Comparison of ENCODE assay signal across 8 mouse cellular contexts in the genomic region with DNA sequence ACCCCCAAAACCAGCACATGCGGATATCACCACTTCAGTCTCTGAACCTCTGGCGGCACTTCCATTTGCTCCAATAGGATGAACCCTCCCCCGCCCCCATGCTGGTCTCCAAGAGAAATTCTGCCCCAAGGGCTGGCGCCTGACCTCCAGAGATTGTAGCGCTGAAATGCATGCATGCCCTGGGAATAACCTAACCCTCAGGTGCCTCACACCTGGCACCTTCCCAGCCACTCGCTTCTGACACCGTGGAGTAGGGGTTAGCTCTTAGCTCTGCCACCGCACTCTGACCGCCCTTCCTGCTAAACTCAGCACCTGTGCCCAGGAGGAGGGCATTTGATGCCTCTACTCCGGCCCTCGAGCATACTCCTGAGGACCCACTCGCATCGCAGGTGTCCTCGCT. TPM values are rescaled to one million over a fixed set of nuclear protein-coding genes. Genes with fewer than 3 reads are reported as not detected.
DNase-seq lines count a peak whose midpoint lies in the region; ATAC-seq and TF ChIP-seq lines count a peak whose summit lies in the region.

No protein-coding gene starts in this region.

- peaks cover 43% of the 10 kb centered on the region for H3K27me3 ChIP-seq in heart, embryonic 10.5 days (ENCODE audit: insufficient read depth, poor library complexity, severe bottlenecking)
- H3K27me3 ChIP-seq in ES-Bruce4 (ENCODE audit: control insufficient read depth, insufficient read depth, low read length, poor library complexity, severe bottlenecking), result no peaks in the 10 kb centered on the region
- H3K27me3 ChIP-seq in liver, embryonic 16.5 days (ENCODE audit: control insufficient read depth, insufficient read depth, low read depth, low read length), result peaks cover 26% of the 10 kb centered on the region

- 0 out of 2 replicates have a peak overlapping the region, but pooled peaks have one; percentile 36 for H3K27ac ChIP-seq in heart, embryonic 10.5 days
- no peak overlapping the region for H3K27ac ChIP-seq in ES-Bruce4 (ENCODE audit: insufficient read depth, low read length)
- H3K27ac ChIP-seq in liver, embryonic 16.5 days (ENCODE audit: low read length), result 0 out of 2 replicates have a peak overlapping the region, but pooled peaks have one; percentile 25

- peaks cover 25% of the 10 kb centered on the region for H3K4me1 ChIP-seq in heart, embryonic 10.5 days
- H3K4me1 ChIP-seq in ES-Bruce4 (ENCODE audit: control insufficient read depth, insufficient read depth, low read length), result peaks cover 3% of the 10 kb centered on the region
- peaks cover 6% of the 10 kb centered on the region for H3K4me1 ChIP-seq in liver, embryonic 16.5 days (ENCODE audit: control insufficient read depth, low read depth, low read length)

- TF ChIP-seq EP300 in ES-Bruce4 (IDR thresholded peaks at IDR 0.05; ENCODE audit: insufficient read depth, low read depth, low read length), result 0 out of 2 replicates have a peak, but pooled peaks have one; percentile 4

- peak overlapping the region; percentile 81 for H3K4me2 ChIP-seq in liver, embryonic 16.5 days (ENCODE audit: low read depth, low read length)

- H3K36me3 ChIP-seq in heart, embryonic 10.5 days, result no peaks in the 10 kb centered on the region
- H3K36me3 ChIP-seq in ES-Bruce4 (ENCODE audit: control insufficient read depth, insufficient read depth, low read length, poor library complexity, severe bottlenecking), result no peaks in the 10 kb centered on the region
- no peaks in the 10 kb centered on the region for H3K36me3 ChIP-seq in liver, embryonic 16.5 days (ENCODE audit: control insufficient read depth, insufficient read depth)

- no peak for TF ChIP-seq CTCF in ES-Bruce4 (IDR thresholded peaks at IDR 0.05; ENCODE audit: low read depth, low read length)

- WGBS in heart, embryonic 10.5 days, result under 1% methylated on average over 14 of the region's 14 CpGs
- WGBS in liver, embryonic 16.5 days (ENCODE audit: insufficient replicate concordance), result 5% methylated on average over 14 of the region's 14 CpGs

- peak overlapping the region; percentile 67 for H3K9ac ChIP-seq in ES-Bruce4 (ENCODE audit: low read depth, poor library complexity, severe bottlenecking)
- peak overlapping the region; percentile 60 for H3K9ac ChIP-seq in liver, embryonic 16.5 days (ENCODE audit: low read depth, low read length)

- DNase-seq in heart, embryonic 10.5 days (ENCODE audit: low spot score), result no peak
- DNase-seq in heart, postnatal 36 days, result no peak
- no peak for DNase-seq in cerebellum, postnatal 25 days
- DNase-seq in adrenal gland, postnatal 14 days, result no peak
- no peak for DNase-seq in retina, postnatal 1 day

- intact Hi-C loops in heart, postnatal 36 days (cut with DNase I), result no loop called here

- no peak for TF ChIP-seq POLR2A in ES-Bruce4 (IDR thresholded peaks at IDR 0.05; ENCODE audit: insufficient read depth, low read length)

- H3K4me3 ChIP-seq in heart, embryonic 10.5 days, result peak overlapping the region; percentile 64
- H3K4me3 ChIP-seq in ES-Bruce4 (ENCODE audit: low read depth, low read length), result peak overlapping the region; percentile 99
- H3K4me3 ChIP-seq in liver, embryonic 16.5 days (ENCODE audit: low read depth, low read length), result peak overlapping the region; percentile 62

- no peaks in the 10 kb centered on the region for H3K9me3 ChIP-seq in heart, embryonic 10.5 days
- H3K9me3 ChIP-seq in ES-Bruce4 (replicated peaks; ENCODE audit: control insufficient read depth, insufficient read depth, low read length, poor library complexity, severe bottlenecking), result no peaks in the 10 kb centered on the region
- no peaks in the 10 kb centered on the region for H3K9me3 ChIP-seq in liver, embryonic 16.5 days (replicated peaks; ENCODE audit: control insufficient read depth, low read length)

- ATAC-seq in hematopoietic stem cell, adult 5-6 weeks (replicated peaks in 1 of 2; ENCODE audit: insufficient read depth in 1 of 2, low FRiP score in 2 of 2, low TSS enrichment in 1 of 2, low read depth in 1 of 2, poor library complexity in 2 of 2, severe bottlenecking in 2 of 2), result peak; percentile 3 to 14; a peak in 1 of 4 replicates
- peak; percentile 7; the same call in 1 of the 2 replicates for ATAC-seq in liver, embryonic 16.5 days (ENCODE audit: low read depth)

RNA-seq across cellular contexts. Expression of a gene that starts 0.3 kb away (rescaled TPM):
- polyA plus RNA-seq in heart, embryonic 10.5 days (2016; fragmentation: Nextera tagmentation; extraction: Ambion mirVana), result 3.4 and 8.0 TPM in 2 replicates
- total RNA-seq in heart, postnatal 36 days (2021), result under 1 TPM; 0.35 to 0.83 TPM
- 65.5 and 69.2 TPM in 2 replicates for polyA plus RNA-seq in ES-Bruce4 (2011; ENCODE audit: insufficient read depth, insufficient read length, low read depth, missing spikeins)
- not detected in 2 replicates for total RNA-seq in hematopoietic stem cell, adult 5-6 weeks (2017)
- polyA plus RNA-seq in liver, embryonic 16.5 days (2015; fragmentation: Nextera tagmentation; extraction: Ambion mirVana), result 13.0 and 15.6 TPM in 2 replicates
- total RNA-seq in adrenal gland, postnatal 14 days (2021), result 2.0 and 3.3 TPM in 2 replicates

RNA-seq across cellular contexts. Expression of a gene that starts 51.4 kb away (rescaled TPM):
- polyA plus RNA-seq in heart, embryonic 10.5 days (2016; fragmentation: Nextera tagmentation; extraction: Ambion mirVana), result 11.8 and 13.2 TPM in 2 replicates
- total RNA-seq in heart, postnatal 36 days (2021), result 10 to 100 TPM; 18.7 to 21.5 TPM
- 89.2 and 92.6 TPM in 2 replicates for polyA plus RNA-seq in ES-Bruce4 (2011; ENCODE audit: insufficient read depth, insufficient read length, low read depth, missing spikeins)
- 25.1 and 26.9 TPM in 2 replicates for total RNA-seq in hematopoietic stem cell, adult 5-6 weeks (2017)
- 2.4 and 3.4 TPM in 2 replicates for polyA plus RNA-seq in liver, embryonic 16.5 days (2015; fragmentation: Nextera tagmentation; extraction: Ambion mirVana)
- 29.1 and 31.4 TPM in 2 replicates for total RNA-seq in adrenal gland, postnatal 14 days (2021)
